Mouse (Mus musculus) lung, postnatal 0 days (tissue): ENCODE data around the gene Pctp.
A peak's percentile ranks its signal among the peaks of the same experiment; 100 is the strongest.

Experiments used
- CTCF ChIP-seq: IDR thresholded peaks from 2 replicates; pipeline ENCODE4 v1.5.1; 2016; ENCODE audit warnings: antibody characterized with exemption, mild to moderate bottlenecking
- EP300 ChIP-seq: IDR thresholded peaks from 2 replicates; pipeline ENCODE4 v1.6.1; 2016; ENCODE audit warnings: antibody characterized with exemption, mild to moderate bottlenecking, control low read depth

GRCm38 (mm10) chr11:90038022-90038421, 35.3 kb upstream of the Pctp start:
- TF ChIP-seq CTCF (peak; percentile 85), EP300 (no peak)
